Mouse (Mus musculus): ENCODE measurements at regions not wholly inside any gene's neighbourhood (a gene's known extent, or its start where the extent isn't known, plus 50 kb on each side); places are given as distances from the start of the nearest gene placed in this dataset.

DNA sequence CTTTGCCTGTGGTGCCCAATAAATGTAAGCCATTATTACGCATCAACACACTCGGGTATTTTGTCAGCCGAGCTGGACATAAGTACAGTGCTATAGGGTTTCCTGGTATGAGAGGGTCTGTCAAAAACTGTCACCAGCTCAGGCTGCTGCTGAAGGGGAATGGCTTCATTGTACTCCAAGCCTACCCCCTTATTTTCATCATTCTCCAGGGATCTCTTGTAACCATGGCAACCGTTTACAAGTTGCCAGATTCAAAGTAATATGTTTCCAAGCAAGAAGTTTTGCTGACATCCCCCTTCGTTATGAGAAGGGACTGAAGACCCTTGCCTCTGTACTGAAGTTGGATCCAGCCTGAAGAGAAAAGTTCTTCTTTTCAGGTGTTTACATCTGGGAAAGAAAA, 410.3 kb upstream of the Kdm8 start:
- DNase-seq, result no peak

DNA sequence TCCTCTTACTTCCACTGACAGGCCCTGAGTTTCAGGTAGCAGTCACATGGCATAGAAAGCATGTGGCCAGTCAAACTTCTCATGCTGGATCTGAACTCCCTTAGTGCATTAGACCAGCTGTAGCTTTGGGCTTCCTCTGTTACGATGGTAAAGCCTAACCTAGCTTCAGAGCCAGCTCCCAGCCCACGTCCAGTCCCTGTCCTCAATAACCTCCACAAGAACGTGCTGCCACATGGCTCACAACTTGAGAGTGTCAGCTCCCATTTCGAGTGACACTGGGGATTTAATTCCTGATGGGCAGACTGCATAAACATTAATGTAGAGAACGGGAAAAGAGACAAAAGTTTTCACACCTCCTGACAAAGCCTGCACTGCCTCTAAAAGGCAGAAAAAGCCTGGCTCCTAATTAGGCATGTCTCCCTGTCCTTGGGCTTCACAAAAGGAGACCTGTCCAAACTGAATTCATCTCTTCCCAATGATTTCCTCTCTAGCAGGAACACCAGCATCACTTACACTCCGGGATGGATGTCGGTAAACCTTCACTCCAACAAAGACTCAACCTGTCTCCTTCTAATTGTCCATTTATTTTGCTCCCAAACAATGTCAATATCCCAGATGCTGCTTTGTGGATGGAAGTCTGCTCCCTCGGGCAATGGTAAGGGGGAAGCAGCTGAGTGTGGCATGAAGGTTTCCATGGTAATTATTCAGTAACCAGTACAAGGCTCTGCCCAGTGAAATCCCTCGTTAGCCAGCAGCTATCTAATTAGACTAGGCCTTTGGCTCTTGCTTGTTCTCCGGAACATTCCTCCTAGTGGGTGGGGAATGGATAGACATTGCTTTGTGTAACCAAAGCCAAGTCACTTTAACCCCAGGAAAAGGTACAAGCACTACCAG, 408.1 kb upstream of the Kdm8 start:
- no peak for DNase-seq

DNA sequence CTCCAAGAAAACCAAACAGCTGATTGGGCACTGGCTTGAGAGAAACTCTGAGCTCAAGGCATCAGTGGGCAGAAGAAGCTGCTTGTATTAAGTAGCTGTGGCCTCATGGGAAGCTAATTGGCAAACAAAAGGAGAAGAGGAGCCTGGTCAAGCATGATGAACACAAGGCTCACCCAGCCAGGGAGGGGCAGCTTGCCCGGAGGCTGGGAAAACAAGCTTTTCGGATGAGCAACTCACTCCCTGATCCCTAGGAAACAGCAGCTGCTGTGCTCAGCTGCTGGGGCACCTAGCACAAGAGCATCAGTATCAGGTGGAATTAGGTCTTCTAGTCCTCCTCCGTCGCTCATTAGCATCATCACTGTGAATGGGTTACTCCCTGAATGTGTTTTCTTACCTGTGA, 405.6 kb upstream of the Kdm8 start:
- DNase-seq, result no peak

DNA sequence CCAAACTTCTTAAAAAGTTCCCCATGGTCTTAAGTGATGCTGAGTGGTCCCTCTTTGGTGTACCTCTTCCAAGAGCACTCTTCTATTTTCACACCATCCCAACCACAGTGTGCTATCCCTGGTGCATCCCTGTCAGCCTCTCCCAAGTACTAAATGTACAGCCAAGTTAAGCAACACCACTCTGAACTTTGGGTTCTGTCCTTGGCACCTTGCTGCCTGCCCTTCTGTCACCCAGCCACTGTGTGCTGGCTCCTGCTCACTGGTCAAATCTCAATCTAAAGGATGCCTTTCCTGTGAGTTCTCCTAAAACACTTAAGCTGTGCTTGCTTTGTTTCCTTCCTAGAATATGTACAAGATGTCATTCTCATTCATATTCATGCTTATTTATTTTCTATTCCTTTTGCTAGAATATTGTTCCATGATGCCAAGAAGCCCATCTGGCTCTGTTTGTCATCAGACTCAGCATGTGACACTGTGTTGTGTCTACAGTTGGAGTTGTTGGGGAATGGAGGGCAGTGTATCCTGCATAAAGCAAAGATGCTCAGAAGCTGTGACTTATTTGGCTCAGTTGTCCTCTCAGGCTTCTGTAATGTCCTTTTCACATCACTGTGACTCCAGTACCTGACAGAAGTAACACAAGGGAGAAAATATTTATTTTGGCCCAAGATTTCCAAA, 388.4 kb upstream of the Kdm8 start:
- peak; percentile 6 to 29 for DNase-seq

DNA sequence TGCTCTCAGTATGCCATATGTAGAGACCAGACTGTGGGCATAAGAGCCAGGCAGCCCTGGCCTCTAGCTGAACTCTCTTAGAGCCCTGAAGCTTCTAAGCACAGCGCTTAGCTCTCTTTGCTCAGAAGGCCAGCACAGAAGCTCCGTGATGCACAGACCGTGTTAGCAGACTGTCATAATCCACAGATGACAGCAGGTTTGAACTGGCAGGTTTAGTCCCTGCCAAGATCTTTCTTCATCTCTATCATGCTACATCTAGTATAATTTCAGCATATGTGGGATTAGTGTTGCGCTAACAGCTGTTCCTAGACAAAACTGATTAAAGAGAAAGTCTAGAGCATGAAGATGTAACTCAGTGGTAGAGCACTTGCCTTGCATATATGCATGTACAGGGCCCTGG, 342.0 kb upstream of the Kdm8 start:
- DNase-seq, result no peak

DNA sequence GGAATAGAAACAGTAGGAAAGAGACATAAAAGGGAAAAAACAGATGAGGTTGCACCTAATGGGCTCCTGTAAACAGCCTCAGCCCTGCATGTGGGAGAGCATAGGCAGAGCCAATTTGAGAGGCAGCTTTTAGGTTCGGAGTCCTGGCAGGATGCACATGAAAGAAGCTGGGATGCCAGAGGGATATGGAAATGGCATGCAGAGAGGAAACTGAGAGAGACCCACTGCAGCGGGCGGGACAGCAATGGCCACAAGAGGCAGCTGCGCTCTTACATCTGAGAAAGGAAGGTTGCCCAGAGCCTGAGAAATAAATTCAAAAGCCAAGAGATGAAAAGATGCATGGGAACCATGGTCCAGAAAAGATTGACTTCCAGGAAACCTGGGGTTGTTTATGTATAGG, 340.5 kb upstream of the Kdm8 start:
- no peak for DNase-seq

DNA sequence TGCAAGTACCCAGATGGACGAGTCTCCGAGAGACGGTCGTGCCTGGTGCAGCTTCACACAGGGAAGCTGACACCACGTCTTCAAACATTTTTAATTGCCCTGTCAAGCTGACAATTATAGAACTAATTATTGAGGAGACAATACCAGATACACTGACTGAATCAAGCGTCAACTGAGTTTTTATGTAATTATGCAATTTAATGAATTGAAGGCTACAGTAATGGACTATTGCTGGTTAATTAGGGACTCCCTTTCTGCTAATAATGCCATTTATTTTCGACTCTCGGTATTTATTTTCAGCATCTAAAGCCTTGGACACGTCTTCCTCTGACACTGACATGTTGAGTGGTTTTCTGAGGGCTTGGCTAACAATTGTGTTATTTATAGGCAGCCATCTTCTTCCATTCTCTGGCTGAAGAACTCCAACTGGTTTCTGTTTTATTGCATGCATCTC, 331.6 kb upstream of the Kdm8 start:
- DNase-seq, result no peak

DNA sequence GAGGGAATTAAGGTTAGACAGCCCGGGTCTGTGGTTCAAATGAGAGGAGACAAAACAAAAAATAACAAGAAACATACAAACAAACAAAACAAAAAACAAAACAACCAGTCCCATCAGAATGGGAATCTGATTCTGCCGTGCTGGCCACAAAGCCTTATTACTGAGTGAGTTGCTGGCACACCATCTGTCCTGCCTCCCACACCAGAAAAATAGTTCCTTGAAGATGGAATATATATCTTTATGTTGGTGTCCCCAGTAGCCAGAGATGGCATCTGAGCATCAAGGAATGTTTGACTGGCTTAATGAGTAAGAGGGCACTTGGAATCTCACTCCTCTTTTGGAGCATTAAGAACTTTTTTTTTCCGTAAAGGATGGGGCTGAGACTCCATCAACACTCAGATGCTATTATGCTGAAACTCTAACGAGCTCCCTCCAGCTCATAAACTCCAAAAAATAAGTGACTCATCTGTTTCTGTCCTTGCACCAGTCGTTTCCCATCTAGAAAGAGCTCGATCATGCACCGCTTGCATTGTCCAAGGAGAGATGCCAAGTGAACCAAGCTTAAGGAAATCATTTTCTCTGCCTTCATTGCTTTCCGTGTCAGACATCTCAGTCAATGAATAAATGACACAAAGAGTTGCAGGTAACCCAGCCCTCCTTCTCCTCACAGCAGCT, 329.0 kb upstream of the Kdm8 start:
- DNase-seq, result no peak

DNA sequence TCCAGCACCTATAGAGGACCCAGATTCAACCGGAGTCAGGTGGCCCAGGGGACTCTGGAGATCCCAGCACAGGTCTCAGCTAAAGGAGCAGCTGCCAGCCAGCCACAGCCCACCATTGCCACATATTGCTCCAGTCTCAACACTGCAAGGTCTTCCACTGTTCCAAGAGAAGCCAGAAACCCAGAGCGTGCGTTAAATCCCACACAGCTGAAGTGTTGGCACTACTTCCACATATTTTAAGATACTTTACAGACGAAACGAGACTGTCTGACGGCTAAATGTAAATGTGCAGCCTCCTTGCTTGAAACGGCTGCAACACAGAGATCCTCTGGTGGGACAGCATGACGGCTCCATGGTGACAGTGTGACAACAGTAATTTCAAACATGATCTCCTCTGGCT, 327.3 kb upstream of the Kdm8 start:
- no peak for DNase-seq

DNA sequence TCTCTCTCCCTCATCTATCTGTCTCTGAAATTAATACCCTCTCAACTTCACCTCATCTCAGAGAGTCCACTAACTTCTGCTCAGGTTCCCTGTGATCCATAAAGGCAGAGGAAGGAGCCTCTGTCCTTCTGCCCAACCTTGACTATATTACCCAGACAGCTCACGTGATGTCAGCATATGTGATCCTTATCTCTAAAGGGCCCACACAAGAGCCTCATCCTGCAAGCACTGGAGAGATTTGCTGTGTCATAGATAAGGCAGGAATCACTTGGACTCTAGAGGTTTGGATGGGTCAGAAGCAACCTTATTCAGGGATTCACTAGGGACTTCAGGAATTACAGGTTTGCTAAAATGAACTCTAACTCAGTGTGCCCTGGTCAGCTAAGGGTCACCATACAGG, 315.3 kb upstream of the Kdm8 start:
- DNase-seq, result no peak

DNA sequence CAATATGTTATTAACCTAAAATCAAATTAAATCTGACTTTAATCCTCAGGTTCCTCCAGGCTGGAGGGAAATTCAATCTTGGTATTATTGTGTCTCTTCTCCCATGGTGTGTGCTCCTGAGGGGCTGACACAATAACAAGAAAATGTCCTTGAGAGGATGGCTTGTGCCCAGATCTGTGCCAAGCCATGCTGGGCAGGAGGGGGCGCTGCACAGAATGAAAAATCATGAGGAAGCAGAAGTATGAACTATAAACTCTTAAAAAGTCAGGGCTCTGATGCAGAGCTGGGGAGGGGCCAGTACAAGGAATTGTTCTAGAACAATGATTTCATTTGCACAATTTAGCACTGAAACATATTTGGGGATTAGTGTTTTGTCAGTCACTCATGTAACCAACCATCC, 312.5 kb upstream of the Kdm8 start:
- DNase-seq, result no peak

DNA sequence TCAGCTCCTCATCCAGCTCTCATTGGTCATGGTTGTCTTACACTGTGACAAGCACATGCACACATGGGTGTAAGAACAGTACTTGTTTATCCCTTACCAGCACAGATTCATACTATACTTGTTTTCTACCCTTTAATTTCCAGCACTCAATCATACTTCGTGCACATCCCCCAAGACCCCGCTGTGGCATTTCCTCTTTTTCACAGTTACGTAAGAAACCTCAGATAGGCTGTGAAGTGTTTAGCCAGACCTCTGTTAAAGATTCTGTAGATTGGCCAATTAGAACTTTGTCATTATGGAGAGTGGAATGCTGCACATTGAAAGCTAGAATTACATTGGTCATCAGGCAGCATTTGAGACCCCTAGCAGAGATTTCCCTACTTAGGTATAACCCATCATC, 305.9 kb upstream of the Kdm8 start:
- DNase-seq, result no peak

DNA sequence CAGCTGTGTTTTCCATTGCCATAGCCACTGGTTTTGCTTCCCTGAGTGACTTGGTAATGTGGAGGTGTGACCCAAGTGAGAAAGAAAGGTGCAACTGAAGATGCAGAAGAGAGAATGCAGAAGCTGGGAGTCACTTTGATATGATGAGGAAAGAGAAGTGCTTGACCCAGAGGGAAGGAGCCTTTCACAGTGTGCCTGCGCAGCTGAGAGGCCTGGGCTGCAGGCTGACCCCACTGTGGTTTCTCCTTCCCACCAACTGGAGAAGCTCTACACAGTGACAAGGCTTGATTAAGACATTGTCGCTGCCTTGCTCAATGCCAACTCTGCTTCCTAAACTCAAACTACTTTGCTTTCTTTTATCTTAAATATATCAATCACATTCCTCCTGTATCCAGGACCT, 305.3 kb upstream of the Kdm8 start:
- no peak for DNase-seq

DNA sequence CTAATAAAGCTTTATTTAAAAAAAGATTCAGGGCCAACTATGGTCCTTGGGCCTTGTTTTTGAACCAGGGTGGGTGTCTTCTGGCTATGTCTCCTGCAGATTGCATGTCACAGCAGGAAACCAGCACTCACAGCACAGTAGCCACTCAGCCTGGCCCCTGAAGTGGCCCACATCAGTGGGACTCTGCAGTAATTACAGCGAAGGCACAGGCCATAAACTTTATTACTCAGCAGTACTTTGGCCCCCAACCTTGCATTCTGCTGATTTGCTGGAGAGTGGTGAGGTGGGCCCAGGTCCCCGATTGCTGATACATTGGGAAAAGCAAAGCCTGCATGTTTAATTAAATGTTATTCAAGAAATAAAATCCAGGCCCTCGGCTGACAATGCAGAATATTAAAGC, 303.6 kb upstream of the Kdm8 start:
- no peak for DNase-seq

DNA sequence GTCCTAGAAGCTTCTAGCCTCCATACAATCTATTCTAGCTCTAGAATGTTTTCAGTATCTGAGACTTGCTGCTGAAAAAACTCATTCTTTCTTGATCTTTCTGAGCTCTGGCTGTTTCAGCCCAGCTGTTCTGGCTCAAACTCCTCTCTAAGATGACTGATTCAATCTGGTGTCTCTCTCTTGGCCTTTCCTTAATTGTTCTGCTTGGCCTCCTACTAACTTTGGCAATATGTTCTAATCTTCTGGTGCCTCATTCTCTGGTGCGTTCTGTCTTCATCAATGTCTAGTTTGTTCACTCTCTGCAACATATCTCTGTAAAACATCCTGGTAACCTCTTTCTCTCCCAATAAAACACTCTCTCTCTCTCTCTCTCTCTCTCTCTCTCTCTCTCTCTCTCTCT, 302.6 kb upstream of the Kdm8 start:
- no peak for DNase-seq

DNA sequence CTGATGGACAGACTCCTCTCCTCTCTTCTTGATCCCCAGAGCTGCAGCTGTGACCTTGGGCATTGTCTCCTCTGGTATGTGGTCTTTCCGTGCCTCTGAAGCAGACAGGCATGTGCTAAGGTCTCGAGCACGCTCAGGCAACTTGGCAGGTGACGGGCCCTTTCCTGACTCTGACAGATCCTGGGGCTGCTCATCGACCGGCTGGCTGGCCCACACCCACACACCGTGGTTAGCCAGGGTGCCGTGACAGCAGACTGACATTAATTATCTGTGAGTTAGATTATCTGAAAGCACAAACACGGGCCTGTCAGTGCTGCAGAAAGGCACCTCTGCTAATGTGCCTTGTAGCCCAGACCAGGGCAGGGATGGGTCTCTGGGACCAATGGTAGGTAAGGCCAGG, 298.5 kb upstream of the Kdm8 start:
- DNase-seq, result no peak

DNA sequence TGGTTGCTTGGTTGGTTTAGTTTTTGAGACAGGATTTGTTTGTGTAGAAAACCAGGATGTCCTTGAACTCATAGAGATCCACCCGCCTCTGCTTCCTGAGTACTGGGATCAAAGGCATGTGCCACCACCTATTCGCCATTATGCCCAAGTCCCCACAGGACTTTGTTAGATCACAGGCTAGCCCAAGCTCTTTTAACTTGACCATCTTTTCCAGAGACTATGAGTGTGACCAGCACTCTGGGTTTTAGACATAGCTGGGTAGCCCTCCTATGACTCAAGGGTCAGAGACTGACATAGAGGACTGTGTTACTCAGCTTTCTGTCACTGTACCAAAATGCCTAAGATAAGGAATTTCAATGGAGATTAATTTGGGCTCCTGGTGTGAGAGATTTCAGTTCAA, 295.3 kb upstream of the Kdm8 start:
- no peak for DNase-seq

DNA sequence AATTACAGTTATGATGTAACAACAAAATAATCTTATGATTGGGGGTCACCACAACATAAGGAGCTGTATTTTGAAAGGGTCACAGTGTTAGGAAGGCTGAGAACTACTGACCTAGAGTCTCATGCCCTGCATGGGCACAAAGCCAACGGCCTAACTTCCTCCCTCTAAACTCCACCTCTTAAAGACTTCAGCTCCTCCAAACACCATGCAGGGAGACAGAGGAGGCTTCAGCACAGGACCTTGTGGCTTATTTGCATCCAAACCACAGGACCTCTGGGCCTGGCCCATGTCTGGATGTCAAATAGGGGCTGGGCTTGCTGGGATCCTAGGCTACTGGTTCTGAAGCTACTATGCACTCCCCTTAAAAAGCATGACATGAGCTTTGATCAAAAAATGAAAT, 294.7 kb upstream of the Kdm8 start:
- no peak for DNase-seq

DNA sequence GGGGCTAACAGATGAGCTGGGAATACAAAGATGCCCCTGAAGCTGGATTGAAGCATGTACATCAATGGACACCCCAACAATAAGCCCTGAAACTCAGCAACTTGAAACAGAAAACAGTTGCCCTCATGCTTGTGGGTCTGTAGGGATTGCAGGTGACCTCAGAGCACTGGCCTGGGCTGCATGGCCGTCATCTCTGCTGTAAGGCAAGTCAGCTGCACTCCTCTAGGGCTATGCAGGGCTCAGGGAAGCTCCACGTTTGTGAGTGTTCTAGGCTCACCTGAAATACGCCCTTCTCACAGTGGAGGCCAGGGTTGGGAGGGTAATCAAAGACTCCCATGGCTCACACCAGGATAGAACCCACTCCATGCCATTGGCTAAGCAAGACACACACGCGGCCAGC, 292.2 kb upstream of the Kdm8 start:
- DNase-seq, result no peak

DNA sequence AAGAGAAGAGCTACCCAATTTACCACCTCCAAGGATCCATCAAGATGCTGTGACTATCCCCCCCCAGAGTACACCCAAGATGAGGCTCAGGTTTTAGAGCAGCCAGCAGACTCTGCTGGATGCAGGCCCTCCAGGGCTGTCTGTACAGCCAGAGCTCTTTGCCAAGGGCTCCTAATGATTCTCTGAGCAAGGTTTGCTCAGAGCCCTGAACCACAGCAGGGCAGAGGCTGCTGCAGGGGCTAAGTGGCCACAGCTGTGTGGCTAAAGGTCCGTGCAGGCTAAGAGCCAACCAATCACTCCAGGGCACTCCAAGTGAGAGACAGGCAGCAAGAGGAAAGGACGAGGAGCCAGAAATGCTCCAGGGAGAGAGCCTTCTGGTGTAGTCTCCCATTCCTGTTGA, 289.2 kb upstream of the Kdm8 start:
- DNase-seq, result no peak

DNA sequence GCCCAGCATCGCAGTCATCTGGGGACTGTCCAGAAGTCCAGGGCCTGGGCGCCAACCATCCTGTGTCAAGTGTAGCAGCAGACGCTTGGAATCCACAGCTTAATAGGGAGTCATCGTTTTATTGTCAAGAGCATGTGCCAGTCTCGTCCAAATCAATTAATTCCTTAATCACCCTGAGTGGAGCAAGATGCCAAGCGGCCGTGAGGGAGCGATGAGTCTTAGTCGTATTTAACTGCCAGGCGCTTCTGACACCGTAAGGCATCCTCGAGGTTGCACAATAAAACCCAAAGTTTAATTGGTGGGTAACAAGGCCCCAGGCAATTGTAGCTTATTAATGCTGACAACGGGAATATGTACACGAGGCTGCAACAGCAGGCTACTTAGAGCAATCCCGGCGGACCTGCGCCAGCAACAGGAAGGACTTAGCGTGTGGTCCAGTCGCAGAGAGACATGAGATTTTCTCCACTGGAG, 277.6 kb upstream of the Kdm8 start:
- no peak for DNase-seq

DNA sequence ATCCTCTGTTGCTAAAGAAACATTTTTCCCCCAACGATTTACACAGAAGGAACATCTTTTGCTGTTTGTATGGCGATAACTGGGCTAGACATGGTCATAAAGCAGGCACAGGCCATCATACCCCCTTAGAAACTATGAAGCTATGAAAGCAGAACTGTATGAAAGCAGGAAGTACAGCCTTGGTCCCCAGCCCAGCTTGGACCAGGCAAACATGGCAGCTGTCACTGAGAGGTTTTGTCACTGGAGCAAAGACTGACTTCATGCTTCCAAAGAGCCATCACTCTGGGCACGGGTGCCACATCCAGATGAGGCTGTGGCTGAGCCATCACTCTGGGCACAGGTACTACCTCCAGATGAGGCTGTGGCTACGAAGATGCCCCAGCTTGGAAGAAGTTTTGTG, 276.8 kb upstream of the Kdm8 start:
- no peak for DNase-seq

DNA sequence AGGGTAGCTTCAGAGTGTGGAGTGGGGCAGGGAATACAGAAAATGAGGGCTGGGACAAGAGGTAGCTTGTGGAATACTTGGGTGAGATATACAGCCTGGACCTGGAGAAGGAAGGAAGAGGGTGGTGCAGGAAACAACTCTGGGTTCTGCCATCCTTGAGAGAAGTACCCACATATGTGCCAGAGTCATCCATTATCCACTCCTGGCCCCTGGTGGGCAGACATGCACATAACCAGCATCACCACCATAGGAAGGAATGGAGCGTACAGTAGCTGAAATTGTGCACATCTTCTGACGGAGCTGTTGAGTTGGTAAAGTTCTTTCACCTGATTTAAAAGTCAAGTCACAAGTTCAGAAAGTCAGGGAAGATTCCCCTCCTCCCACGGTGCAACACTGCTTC, 262.9 kb upstream of the Kdm8 start:
- DNase-seq, result peak; percentile 7

DNA sequence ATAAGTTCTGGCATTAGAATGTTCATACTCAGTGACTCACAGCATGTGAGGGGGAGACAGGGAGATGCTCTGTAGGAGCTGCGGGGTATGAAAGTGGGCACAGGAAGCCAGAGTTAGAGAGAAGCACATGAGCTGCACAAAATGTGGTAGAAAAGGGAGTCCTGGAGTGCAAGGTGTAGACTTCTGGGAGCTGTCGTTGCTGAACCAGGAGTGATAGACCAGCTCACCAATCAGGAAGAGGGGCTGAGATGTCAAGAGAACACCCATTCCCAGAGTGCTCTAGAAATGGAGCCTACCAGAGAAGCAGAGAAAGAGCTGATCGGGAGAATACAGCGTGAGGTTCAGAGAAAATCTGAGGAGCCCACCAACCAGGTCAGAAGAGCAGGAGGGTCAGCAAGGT, 262.2 kb upstream of the Kdm8 start:
- no peak for DNase-seq
